Mouse (Mus musculus) limb, embryonic 13.5 days (tissue): ENCODE results near the gene Disc1. TPM values are rescaled to one million over a fixed set of nuclear protein-coding genes. Genes with fewer than 3 reads are reported as not detected.

Source experiments
- ATAC-seq: fragments of 200-750 bp; cut with Nextera tagmentation; 2 replicates; pipeline ENCODE4 v1.8.0; 2017; ENCODE audit warnings: low read depth, moderate number of reproducible peaks, moderate TSS enrichment; ENCODE audit not compliant: low FRiP score
- H3K27ac ChIP-seq: fragments of 300-500 bp; sonication (generic); 2 replicates; pipeline ENCODE4 v1.5.1; 2015; ENCODE audit warnings: inconsistent platforms, mild to moderate bottlenecking, moderate library complexity
- H3K27me3 ChIP-seq: fragments of 300-500 bp; sonication (generic); 2 replicates; pipeline ENCODE4 v1.6.1; 2015; ENCODE audit warnings: mild to moderate bottlenecking, inconsistent platforms
- H3K36me3 ChIP-seq: fragments of 300-500 bp; sonication (generic); 2 replicates; pipeline ENCODE4 v1.6.1; 2015; ENCODE audit warnings: inconsistent platforms, mild to moderate bottlenecking, moderate library complexity
- H3K4me1 ChIP-seq: fragments of 300-500 bp; sonication (generic); 2 replicates; pipeline ENCODE4 v1.6.1; 2015; ENCODE audit warnings: inconsistent platforms
- H3K4me2 ChIP-seq: fragments of 300-500 bp; sonication (generic); replicated peaks from 2 replicates; pipeline ENCODE4 v1.6.1; 2015; ENCODE audit warnings: inconsistent platforms, mild to moderate bottlenecking, moderate library complexity
- H3K4me3 ChIP-seq: fragments of 300-500 bp; sonication (generic); 2 replicates; pipeline ENCODE4 v1.5.1; 2015; ENCODE audit warnings: moderate library complexity, mild to moderate bottlenecking, inconsistent platforms
- H3K9ac ChIP-seq: fragments of 300-500 bp; sonication (generic); 2 replicates; pipeline ENCODE4 v1.6.1; 2015; ENCODE audit warnings: mild to moderate bottlenecking, inconsistent platforms
- H3K9me3 ChIP-seq: fragments of 300-500 bp; sonication (generic); 2 replicates; pipeline ENCODE4 v1.6.1; 2016; ENCODE audit warnings: inconsistent platforms
- WGBS: fragments of 180-500 bp; shearing (Covaris S2); methylation state at CpG from one replicate; pipeline ENCODE4 v1.1.7; 2015; 5-methylcytosine and 5-hydroxymethylcytosine counted together
- polyA plus RNA-seq: library from polyadenylated mRNA; unstranded; fragments of >200 nt; fragmentation: Nextera tagmentation; extraction: Ambion mirVana; gene quantifications from 2 replicates; pipeline ENCODE4 v1.2.1, GENCODE M21; 2015

Disc1 gene
- polyA plus RNA-seq, 1 experiment from 2014 or later, result 2.9 TPM

DNA sequence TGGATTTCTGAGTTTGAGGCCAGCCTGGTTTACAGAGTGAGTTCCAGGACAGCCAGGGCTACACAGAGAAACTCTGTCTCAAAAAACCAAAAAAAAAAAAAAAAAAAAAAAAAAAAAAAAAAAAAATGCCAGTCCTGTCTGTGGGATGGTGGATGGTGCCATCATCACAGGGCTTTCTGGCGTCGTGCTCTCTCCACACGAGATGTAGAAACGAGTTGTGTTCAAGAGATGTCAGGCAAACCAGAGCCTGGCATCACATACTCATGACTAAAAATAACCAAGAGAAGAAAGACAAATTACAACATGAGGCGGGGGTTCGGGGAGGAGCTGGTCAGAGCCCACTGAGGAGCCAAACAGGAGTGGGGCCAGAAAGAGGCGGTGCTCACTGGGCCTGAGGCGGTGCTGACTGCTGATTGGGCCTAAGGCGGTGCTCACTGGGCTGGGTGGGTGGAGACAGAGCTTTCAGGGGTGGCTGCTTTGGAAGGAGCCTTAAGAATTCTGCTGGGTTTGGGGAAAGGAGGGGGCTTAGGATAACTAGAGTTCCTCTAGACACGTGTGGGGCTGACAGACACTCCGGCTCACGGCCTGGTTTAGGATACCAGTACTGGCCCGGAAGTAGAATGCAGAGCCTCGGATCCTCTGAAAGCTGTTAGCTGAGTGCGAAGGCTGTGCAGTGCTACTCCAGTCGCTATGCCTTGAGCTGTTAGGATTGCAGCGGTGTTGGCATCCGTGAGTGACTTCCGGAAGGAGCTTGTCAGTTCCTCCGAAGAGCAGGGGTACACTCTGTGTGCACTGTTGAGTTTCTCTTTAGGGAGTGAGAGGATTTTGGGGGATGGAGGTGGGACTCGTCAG is 37.1 kb downstream of the Disc1 start:
- H3K4me1 ChIP-seq, result peaks cover 8% of the 10 kb centered on the region; the same call in 1 of the 2 replicates
- H3K27ac ChIP-seq, result no peak overlapping the region
- peaks cover 6% of the 10 kb centered on the region; the same call in 1 of the 2 replicates for H3K27me3 ChIP-seq
- H3K9ac ChIP-seq, result no peak overlapping the region
- H3K36me3 ChIP-seq, result no peaks in the 10 kb centered on the region
- no peak overlapping the region; the same call in 1 of the 2 replicates for H3K4me2 ChIP-seq
- no peaks in the 10 kb centered on the region for H3K9me3 ChIP-seq
- ATAC-seq, result peak; percentile 80
- H3K4me3 ChIP-seq, result no peak overlapping the region
- 66% methylated on average over 21 of the region's 21 CpGs for WGBS

DNA sequence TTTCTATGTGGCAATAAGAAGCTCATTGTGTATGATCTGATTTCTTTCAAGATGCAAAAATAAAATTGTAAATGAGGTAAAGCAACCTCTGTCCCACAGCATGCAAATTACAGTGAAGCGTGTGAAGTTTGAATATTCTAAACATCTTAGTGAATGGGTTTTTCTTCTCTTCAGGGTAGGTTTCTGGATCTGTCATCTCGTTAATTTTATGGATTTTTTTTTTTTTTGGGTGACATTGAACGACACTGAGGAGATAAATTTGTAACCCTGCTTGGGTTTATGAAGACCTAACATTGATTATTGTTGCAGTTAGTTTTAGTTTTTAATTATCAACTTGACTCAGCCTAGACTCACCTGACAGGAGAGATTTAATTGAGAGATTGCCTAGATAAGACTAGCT is 43.1 kb downstream of the Disc1 start:
- Histone ChIP-seq H3K4me3 (no peak overlapping the region), H3K9me3 (no peaks in the 10 kb centered on the region), H3K27me3 (peaks cover 2% of the 10 kb centered on the region; the same call in 1 of the 2 replicates), H3K9ac (no peak overlapping the region), H3K4me1 (no peaks in the 10 kb centered on the region), H3K36me3 (no peaks in the 10 kb centered on the region), H3K27ac (no peak overlapping the region), H3K4me2 (no peak overlapping the region)
- WGBS, result 83% methylated on average over 3 of the region's 3 CpGs
- ATAC-seq, result no peak

DNA sequence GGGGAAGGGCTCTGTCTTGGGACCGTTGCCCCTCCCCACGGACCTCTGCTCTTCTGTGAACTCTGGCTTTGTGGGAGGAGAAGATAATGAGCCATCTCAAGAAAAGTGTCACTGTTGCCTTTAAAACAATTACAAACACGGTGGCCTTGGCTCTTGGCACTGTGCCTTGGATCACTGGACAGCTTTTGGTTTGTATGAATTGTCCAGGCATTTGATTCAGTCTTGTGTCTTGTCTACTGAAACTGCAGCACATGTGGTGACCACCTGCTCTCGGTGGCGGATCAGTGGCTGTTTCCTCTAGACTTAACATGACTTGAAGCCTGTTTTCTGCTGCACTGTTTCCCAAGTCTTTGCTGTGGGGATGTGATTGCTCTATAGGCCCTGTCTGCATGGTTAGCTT is 44.1 kb downstream of the Disc1 start:
- Histone ChIP-seq H3K9me3 (no peaks in the 10 kb centered on the region), H3K36me3 (no peaks in the 10 kb centered on the region), H3K27me3 (no peaks in the 10 kb centered on the region), H3K4me1 (no peaks in the 10 kb centered on the region), H3K27ac (no peak overlapping the region), H3K4me2 (no peak overlapping the region), H3K4me3 (no peak overlapping the region), H3K9ac (no peak overlapping the region)
- 41% methylated on average over 5 of the region's 5 CpGs for WGBS
- ATAC-seq, result no peak

DNA sequence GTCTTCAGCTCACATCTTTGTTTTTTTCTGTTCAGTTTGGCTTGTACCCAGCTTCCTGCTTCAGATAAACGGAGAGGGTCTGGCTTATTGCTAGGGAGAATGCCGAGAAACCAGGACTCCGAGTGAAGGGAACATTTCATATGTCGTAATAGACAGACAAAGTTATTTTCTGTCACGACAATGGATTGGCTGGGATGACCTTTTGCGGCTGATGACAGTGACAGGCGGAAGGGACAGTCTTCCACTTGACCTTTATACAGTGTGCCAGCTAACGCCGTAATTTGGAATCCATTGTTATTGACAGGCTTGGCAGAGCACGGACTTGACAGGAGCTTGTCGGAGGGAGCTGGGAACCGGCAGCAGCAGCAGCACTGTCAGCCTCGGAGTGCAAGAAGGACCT is 48.3 kb downstream of the Disc1 start:
- Histone ChIP-seq H3K4me3 (no peak overlapping the region), H3K4me2 (no peak overlapping the region), H3K36me3 (no peaks in the 10 kb centered on the region), H3K9ac (no peak overlapping the region), H3K9me3 (no peaks in the 10 kb centered on the region), H3K27ac (no peak overlapping the region), H3K27me3 (no peaks in the 10 kb centered on the region), H3K4me1 (0 out of 2 replicates have a peak, but pooled peaks cover 3% of the 10 kb centered on the region)
- no peak for ATAC-seq
- WGBS, result 75% methylated on average over 13 of the region's 13 CpGs

DNA sequence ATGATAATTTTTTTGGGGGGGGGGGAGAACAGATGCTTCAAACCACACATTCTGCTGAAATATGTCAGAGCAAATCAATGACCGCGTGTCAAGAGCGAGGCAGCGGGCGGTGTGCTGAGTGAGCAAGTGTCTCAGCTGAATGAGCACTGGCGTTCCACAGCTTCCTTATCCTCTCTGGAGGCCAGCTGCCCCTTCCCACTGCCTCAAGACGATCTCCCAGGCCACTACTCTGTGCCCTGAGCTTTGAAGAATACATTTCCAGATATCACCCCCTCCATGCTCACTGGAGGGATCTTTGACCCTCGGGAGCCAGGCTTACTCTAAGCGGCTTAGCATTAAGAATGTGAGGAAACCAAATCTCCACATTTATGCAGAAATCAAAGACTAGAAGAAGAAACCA is 59.2 kb downstream of the Disc1 start:
- Histone ChIP-seq H3K9ac (no peak overlapping the region), H3K36me3 (no peaks in the 10 kb centered on the region), H3K4me1 (no peaks in the 10 kb centered on the region), H3K4me2 (no peak overlapping the region), H3K27ac (no peak overlapping the region), H3K27me3 (peaks cover 24% of the 10 kb centered on the region), H3K4me3 (no peak overlapping the region), H3K9me3 (no peaks in the 10 kb centered on the region)
- 68% methylated on average over 9 of the region's 9 CpGs for WGBS
- ATAC-seq, result no peak

DNA sequence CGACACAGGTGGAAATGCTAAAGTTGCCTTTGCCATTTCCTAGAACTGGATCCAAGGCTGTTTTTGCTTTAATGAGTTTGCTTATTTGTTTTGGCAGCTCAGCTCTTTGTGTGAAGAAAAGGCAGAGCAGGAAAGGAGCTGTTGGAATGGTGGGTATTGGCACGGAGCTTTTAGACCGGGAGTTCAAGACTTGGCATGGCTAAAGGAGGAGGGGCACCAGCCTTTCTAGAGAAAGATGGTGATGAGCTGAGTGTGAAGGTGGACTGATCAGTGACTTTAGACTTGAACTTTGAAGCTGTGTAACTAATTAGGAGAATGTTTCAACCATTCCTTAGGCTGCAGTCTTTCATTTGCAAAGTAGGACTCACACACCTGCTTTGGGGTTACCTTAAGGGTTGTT is 59.8 kb downstream of the Disc1 start:
- no peaks in the 10 kb centered on the region for H3K36me3 ChIP-seq
- ATAC-seq, result no peak
- no peak overlapping the region for H3K27ac ChIP-seq
- no peak overlapping the region for H3K4me3 ChIP-seq
- 75% methylated on average over 3 of the region's 3 CpGs for WGBS
- H3K9ac ChIP-seq, result no peak overlapping the region
- no peaks in the 10 kb centered on the region for H3K9me3 ChIP-seq
- H3K4me2 ChIP-seq, result no peak overlapping the region
- H3K4me1 ChIP-seq, result no peaks in the 10 kb centered on the region
- peaks cover 27% of the 10 kb centered on the region for H3K27me3 ChIP-seq

DNA sequence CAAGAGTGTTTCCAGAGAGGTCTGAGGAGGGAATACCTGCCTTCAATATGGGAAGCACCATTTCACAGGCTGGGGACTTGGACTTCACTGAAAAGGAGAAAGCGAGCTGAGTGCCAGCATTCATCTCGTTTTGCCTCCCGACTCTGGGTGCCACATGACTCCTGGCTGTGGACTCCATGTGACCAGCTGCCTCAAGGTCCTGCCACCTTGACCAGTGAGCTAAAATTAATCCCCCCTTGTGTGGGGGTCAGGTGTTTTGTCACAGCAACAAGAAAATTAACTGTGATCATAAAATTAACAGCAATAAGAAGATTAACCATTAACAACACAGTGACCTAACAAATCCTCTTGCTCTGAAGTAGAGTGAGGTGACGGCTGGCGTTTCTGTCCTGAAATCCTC is 61.3 kb downstream of the Disc1 start:
- no peak overlapping the region for H3K4me2 ChIP-seq
- peaks cover 28% of the 10 kb centered on the region for H3K27me3 ChIP-seq
- H3K36me3 ChIP-seq, result no peaks in the 10 kb centered on the region
- H3K4me3 ChIP-seq, result no peak overlapping the region
- H3K9me3 ChIP-seq, result no peaks in the 10 kb centered on the region
- H3K27ac ChIP-seq, result no peak overlapping the region
- no peaks in the 10 kb centered on the region for H3K4me1 ChIP-seq
- no peak for ATAC-seq
- no peak overlapping the region for H3K9ac ChIP-seq
- WGBS, result 57% methylated on average over 5 of the region's 5 CpGs

DNA sequence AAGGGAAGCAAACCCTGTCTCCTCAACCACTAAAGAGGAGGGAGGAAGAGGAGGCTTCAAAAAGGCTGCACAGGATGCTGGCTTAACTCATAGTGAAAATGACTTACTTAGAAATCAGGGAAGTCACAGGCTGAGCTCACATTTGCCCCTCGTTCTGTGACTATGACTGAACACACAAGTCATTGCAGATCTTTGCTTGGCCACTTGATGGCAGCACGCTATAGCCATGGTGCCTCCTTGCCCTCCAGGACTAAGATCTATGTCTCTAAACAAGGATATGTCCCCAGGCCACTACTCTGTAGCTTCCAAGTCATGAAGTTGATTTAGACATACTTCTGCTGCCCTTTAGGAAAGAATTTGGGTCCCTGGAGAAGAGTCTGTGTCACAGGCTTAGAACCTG is 62.6 kb downstream of the Disc1 start:
- Histone ChIP-seq H3K27me3 (peaks cover 32% of the 10 kb centered on the region), H3K9ac (no peak overlapping the region), H3K27ac (no peak overlapping the region), H3K36me3 (no peaks in the 10 kb centered on the region), H3K4me3 (no peak overlapping the region), H3K9me3 (no peaks in the 10 kb centered on the region), H3K4me2 (no peak overlapping the region), H3K4me1 (peaks cover 2% of the 10 kb centered on the region; the same call in 1 of the 2 replicates)
- 9% methylated on average over 2 of the region's 2 CpGs for WGBS
- ATAC-seq, result no peak

DNA sequence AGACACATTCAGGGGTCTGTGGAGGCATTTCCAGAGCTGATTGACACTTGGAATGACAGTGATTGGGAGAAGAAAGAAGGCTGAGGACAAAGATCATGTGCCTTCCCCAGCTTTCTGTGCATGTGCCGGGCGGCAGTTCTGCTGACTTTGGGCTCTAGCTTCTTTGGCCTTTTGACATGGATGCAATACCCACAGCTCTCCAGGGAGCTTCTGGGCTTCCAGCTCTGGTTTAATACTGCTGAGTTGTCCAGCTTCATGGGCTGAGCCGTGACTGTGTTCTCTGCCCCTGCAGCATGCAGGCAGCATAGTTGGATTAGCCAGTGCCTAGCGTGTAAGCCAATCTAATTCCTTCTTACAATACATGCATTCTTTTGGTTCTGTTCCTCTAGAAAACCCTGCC is 72.5 kb downstream of the Disc1 start:
- Histone ChIP-seq H3K27me3 (peaks cover 34% of the 10 kb centered on the region), H3K4me3 (no peak overlapping the region), H3K36me3 (no peaks in the 10 kb centered on the region), H3K27ac (no peak overlapping the region), H3K9ac (no peak overlapping the region), H3K4me1 (no peaks in the 10 kb centered on the region; the same call in 1 of the 2 replicates), H3K9me3 (no peaks in the 10 kb centered on the region), H3K4me2 (no peak overlapping the region)
- 72% methylated on average over 4 of the region's 4 CpGs for WGBS
- no peak for ATAC-seq

DNA sequence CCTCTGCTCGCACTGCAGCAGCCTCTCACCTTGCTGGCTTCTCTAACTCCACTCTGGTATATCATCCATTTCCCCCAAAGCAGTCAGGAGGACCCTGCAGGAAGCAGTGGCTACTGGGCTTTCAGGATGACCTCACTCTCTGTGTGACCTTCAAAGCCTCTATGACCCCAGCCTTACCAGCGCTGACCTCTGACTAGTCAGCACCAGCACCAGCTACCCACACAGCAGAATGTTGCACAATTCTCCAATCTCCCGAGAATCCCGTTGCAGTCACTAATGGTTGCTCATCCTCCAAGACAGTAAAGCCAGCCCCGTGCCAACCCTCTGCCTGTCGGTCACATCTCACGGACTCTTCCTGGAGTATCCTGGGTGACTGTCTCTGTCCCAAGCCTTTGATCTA is 73.6 kb downstream of the Disc1 start:
- no peaks in the 10 kb centered on the region for H3K36me3 ChIP-seq
- peaks cover 38% of the 10 kb centered on the region for H3K27me3 ChIP-seq
- no peaks in the 10 kb centered on the region for H3K4me1 ChIP-seq
- no peaks in the 10 kb centered on the region for H3K9me3 ChIP-seq
- WGBS, result 82% methylated on average over 7 of the region's 7 CpGs
- H3K4me3 ChIP-seq, result no peak overlapping the region
- no peak overlapping the region for H3K9ac ChIP-seq
- no peak for ATAC-seq
- H3K4me2 ChIP-seq, result no peak overlapping the region
- no peak overlapping the region for H3K27ac ChIP-seq

DNA sequence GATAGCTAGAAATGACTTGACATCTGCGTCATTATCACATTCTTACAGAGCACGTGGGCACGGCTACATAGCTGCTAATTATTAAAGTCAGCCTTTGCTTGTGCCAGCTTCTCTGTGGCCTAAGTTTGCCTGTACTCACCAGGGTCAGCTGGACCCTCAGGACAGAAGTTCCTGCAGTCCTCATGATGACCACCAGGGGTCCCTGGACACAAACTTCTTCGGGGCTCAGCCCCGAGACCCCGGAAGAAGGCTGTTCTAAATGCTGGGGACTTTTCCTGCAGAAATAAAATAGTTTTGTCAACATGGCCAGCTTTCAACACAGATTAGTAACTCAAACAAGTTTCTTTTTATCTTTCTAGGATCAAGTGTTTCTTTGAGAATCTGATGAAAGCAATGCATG is 74.3 kb downstream of the Disc1 start:
- WGBS, result 27% methylated on average over 6 of the region's 6 CpGs

DNA sequence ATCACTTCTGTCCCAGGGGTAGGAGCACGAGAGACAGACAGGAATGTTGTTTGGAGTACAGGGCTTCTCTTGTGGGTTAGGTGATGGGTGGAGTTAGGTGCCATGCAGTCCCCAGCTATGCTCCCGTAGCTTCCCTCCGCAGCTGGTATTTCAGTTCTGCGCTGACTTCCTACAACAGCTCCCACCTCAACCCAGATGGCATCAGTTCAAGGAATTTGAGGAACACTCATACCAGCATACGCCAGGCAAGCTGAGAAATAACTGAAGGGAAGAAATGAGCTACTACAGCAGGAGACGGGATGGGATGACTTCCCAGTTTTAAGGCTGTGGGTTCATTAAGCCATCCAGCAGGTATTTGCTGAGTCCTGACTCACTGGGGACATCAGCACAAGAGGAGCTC is 76.8 kb downstream of the Disc1 start:
- Histone ChIP-seq H3K4me3 (no peak overlapping the region), H3K9me3 (no peaks in the 10 kb centered on the region), H3K27me3 (peaks cover 42% of the 10 kb centered on the region), H3K4me1 (no peaks in the 10 kb centered on the region), H3K4me2 (no peak overlapping the region), H3K9ac (no peak overlapping the region), H3K36me3 (no peaks in the 10 kb centered on the region), H3K27ac (no peak overlapping the region)
- 77% methylated on average over 6 of the region's 6 CpGs for WGBS
- no peak for ATAC-seq

More for the DNA sequence above, 74.3 kb downstream of the Disc1 start:
- Histone ChIP-seq H3K4me2 (no peak overlapping the region), H3K4me1 (no peaks in the 10 kb centered on the region), H3K27me3 (peaks cover 39% of the 10 kb centered on the region), H3K9me3 (no peaks in the 10 kb centered on the region), H3K36me3 (no peaks in the 10 kb centered on the region), H3K9ac (no peak overlapping the region), H3K27ac (no peak overlapping the region), H3K4me3 (no peak overlapping the region)
- no peak for ATAC-seq

DNA sequence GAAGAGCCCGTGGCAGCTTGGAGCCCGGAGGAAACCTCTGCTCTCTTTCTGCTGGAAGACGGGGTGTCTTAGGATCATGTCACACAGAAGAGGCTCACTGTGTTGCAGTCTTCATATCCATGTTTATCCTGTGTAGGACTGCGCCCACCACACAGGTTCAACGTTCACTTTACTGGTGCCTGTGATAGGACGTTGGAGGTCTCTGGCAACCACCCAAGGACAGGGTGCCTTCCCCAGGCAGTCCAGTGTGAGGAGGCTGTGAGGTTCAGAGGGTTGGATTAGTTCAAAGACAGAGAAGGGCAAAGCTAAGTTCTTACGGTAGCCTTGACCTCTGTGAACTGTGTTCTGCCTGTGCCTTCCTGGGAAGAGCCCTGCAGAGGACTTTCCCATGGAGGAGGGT is 77.3 kb downstream of the Disc1 start:
- Histone ChIP-seq H3K4me3 (no peak overlapping the region), H3K9me3 (no peaks in the 10 kb centered on the region), H3K27me3 (peaks cover 39% of the 10 kb centered on the region), H3K27ac (no peak overlapping the region), H3K36me3 (no peaks in the 10 kb centered on the region), H3K4me2 (no peak overlapping the region), H3K4me1 (no peaks in the 10 kb centered on the region), H3K9ac (no peak overlapping the region)
- ATAC-seq, result no peak
- 79% methylated on average over 7 of the region's 7 CpGs for WGBS
